Mouse (Mus musculus) ZHBTc4 (cell line): Measurements from ENCODE around the gene Gm49339.
"Not testable (repeated sequence)": the region's sequence is repeated elsewhere in the genome, so short reads cannot be mapped to it uniquely, and the experiment has no call there.

Source experiments
- DNase-seq: peaks from one replicate; pipeline ENCODE4 v3.0.0-alpha.2; 2011; ENCODE audit warnings: low read depth, low spot score

Gm49339 gene

DNA sequence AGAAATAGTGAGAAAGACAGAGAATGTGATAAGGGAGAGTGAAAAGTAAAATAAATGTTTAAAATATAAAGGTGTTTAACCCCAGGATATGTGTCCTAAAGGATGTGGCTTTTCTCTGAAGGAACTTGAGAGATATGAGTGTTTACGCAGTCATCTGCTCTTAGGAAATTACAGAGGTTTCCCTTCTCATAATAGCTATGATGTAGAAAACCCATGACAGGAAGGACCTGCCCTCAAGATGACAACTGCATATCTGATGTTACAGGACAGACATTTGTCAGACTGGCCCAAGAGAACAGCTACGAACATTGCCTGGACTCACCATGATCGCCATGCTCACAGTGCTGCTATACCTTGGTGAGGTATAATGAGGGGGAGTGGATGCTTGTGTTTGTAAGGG is at the start of gene Gm49339, which contains the start of gene Lilr4b:
Gene Gm49339 (plus strand): TSS at position 216 of the 400 bp plus-strand sequence.
Gene Lilr4b (plus strand): TSS at position 236 of the 400 bp plus-strand sequence.
- DNase-seq: not testable (repeated sequence)

DNA sequence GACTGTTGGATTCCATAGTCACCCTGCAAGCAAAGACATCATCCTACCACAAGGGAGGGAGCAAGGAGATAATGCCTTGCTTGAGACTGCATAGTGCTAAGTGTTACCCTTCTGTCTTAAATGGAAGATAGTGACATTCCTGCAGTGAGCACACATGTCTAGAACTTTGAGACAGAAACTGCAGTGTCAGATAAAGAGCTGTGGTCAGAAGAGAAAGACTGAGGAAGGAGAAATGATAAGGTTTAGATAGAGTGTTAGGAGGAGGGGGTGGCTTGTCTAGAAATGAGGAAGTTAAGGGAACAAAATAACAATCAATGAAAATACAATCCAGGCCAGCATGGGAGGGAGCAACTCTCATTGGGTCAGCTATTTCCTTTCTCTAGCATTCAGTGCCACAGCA is 47.5 kb upstream of the Gm49339 start:
- DNase-seq: no peak

DNA sequence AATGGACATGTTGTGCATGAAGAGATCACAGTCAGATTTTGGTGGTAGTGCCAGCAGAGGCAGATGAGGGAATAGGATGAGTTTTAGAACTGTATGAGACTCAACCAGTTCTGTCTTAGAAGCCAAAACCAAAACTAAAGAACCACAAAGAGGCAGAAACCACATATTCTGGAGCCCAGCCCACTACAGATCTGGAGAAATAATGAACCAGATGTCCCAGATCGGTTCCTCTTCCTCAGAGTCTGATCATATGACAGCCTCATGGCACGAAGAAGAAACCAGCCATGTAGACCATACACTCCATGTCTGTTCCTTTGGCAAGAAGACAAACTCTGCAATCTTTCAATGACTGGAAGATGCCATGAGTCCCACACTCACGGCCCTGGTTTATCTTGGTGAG is 44.7 kb upstream of the Gm49339 start:
- DNase-seq: no peak

DNA sequence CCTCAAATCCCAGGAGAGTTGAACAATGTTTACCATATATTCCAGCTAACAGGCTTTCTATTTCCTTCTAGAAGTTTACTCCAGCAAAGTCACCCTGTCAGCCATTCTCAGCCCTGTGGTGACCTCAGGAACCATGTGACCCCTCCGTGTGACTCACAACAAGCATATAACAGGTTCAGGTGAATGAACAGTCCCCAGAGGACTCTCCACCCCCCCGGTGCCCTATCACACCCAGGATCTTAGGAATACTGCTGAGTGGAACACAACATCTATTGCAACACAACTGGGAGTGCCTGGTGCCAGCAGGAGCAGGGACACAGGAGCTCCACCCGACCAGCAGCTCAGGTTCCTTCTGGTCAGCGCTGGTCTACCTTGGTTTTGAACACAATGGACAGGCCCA is 28.8 kb upstream of the Gm49339 start:
- DNase-seq: no peak

DNA sequence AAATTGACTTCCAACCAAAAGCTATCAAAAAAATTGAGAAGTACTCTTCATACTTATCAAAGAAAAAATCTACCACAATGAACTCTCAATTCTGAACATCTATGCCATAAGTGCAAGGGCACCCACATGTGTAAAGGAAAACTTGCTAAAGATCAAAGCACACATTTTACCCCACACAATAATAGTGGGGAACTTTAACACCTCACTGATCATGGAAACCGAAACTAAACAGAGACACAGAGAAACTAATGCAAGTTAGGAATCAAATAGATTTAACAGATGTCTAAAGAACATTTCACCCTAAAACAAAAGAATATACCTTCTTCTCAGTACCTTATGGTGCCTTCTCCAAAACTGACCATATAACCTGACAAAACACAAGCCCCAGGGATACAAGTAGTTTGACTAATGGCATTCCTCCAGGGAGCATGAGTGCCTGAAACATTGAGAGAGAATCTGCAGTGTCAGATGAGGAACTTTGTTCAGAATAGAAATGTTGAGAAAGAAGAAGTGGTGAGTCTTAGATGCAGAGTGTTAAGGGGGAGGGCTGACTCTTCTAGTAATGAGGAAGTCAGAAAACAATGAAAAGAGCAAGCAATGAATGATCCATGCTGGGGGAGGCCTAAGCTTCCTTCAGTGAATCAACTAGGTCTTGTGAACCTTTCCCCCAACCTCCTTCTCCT is 26.7 kb upstream of the Gm49339 start:
- DNase-seq: no peak

DNA sequence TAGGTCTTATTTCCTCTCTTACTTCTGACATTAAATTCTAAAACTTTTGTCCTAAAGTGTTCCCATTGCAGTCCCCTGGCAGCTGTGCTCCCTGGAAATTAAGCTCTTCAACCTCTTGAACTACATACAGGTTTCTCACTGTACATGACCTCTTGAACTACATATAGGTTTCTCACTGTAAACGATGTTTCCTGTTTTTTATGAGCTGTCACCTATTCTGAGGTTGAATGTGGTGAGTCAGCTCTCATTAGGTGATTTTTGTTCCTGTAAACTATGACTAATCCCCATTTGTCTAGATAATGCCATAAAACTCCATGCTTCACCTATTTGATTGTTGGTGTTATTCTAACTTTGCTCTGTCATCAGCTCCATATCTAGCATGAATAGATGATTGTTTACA is 26.0 kb upstream of the Gm49339 start:
- DNase-seq: no peak

DNA sequence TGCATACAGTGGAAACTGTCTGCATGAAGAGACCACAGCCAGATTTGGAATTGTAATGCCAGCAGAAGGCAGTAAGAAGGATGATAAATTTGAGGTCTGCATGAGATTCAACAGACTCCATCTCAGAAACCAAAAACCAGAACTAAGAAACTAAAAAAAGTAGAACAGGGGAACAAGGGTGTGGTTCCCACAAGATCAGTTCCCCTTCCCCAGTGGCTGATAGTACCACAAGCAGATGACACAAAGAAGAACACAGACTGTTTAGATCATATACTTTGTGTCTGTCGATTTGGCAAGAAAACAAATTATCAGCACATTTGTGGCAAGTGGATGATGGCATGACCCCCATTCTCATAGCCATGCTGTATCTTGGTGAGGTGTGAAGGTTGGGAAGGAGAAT is 24.6 kb upstream of the Gm49339 start:
- DNase-seq: no peak

DNA sequence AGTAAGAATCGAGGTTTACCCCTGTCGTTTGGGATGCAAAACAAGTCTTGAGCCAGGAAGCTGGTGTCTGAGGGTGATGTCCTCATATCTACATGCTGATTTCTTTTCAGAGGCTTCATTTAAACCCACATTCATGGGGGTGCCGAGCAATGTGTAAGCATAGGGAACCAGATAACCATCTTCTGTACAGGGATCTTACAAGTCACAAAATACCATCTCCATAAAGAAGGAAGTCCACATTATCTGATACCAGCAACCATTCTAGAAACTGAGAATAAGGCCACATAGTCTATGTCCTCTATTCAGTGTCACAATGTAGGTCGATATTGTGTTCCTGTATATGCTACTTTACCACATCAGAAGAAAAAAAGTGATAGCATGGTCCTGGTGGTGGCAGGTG is 24.0 kb upstream of the Gm49339 start:
- no peak for DNase-seq

DNA sequence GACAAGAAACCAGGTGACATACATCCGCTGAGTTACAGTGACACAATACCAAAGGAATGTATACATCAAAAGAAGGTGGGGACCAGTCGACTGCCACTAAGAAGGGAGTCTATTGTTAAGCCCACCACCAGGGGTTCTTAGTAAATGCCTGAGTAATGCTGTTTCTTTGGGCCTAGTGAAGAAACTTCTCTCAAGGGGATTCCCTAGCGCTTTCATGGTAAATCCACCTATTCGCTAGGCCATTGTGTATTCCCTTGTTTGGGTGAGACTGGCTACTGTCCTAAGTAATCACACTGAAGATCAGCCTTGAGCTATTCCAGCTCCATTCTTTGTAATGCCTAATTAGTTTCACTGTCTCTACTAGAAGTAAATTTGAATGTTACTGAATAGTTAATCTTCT is 16.6 kb upstream of the Gm49339 start:
- DNase-seq: peak; percentile 95

DNA sequence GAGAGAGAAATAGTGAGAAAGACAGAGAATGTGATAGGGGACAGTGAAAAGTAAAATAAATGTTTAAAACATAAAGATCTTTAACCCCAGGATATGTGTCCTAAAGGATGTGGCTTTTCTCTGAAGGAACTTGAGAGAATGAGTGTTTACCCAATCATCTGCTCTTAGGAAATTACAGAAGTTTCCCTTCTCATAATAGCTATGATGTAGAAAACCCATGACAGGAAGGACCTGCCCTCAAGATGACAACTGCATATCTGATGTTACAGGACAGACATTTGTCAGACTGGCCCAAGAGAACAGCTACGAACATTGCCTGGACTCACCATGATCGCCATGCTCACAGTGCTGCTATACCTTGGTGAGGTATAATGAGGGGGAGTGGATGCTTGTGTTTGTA is 10.3 kb downstream of the Gm49339 start, which contains the start of gene Lilrb4a:
Gene Lilrb4a (plus strand): TSS at position 266 of the 400 bp plus-strand sequence.
- DNase-seq: not testable (repeated sequence)

DNA sequence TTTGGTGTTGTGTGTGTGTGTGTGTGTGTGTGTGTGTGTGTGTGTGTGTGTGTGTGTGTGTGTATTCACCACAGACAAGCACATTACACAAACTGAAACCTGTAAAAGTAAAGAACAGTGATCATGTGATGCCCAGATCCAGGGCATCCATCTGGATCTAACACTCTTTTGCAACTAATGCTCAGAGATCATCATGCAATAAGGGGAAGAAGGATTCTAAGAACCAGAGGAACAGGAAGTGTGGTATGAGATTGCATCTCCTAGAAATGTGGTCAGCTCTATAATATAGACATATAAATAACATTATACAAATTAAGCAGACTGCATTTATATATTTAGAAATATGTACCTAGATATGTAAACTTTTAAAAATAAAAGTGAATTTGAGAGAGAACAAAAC is 39.6 kb downstream of the Gm49339 start:
- DNase-seq: no peak

DNA sequence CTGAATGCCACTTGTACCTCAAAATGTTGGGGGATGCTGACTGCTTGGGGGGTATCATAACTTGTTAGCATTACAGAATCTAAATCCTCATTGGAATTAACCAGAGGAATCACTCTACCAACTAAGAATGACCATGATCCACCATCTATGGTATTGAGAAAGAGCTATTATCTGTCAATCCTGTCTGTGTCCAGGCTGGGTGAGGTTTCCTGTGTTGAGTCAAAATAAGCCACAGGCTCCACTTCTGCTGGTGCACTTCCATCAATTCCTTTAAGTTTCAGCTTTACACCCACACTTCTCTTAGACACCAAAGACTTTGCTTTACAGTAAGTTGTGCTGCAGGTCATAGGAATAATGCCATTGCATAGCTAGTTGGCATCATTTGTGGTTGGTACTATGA is 41.0 kb downstream of the Gm49339 start:
- DNase-seq: no peak

DNA sequence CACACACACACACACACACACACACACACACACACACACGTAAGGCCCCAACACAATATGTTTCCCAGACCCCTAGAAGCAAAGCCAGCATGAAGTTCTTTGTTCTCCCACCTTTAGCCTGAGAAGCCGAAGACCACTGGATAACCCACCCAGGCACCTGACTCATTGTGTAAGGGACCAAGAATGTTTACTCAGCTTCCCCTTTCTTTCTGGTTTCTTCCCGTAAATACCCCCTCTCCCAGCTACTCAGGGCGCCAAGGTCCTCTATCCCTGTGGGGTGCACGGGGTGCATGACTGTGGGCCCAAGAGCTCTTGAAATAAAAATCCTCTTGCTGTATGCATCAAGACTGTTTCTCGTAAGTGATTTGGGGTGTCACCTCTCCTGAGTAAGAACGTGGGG is 45.7 kb downstream of the Gm49339 start:
- no peak for DNase-seq

DNA sequence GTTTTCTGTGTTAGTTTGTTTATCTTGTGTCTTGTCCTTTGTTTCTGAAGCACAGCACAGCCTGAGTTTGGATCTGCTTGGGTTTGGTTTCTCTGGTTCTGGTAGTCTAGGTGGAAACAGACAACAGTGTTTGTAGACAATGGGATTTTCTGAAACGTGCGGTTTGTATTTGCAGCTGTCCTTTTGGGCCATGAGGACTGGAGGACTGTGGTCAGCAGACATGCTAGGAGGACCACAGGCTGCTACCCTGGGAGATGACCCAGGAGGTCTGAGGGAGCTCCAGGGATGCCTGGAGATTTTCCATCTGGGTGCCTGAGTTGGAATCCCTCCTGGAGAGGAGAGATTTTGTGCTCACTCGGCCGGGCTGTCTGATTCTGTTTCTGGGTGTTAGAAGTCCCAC is 46.2 kb downstream of the Gm49339 start:
- DNase-seq: no peak

DNA sequence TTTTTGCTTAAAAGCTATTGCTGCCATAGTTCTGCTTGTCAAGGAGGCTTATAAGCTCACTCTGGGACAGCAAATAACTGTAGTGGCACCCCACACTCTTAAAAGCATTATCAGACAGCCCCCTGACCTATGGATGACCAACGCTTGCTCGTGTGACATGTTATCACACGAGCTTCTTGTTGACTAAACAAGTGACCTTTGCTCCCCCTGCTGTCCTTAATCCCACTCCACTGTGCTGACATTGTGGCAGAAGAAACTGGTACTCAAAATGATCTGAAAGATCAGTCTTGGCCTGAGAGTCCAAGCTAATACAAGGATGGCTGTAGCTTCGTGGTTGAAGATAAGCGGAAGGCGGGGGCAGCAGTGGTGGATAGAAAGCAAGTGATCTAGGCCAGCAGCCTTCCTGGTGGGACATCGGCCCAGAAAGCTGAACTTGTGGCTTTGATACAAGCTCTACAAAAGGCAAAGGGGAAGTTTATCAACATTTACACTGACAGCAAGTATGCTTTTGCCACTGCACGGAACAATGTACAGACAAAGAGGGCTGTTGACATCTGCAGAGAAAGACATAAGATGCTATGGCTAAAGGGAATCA is 48.5 kb downstream of the Gm49339 start:
- DNase-seq: no peak

DNA sequence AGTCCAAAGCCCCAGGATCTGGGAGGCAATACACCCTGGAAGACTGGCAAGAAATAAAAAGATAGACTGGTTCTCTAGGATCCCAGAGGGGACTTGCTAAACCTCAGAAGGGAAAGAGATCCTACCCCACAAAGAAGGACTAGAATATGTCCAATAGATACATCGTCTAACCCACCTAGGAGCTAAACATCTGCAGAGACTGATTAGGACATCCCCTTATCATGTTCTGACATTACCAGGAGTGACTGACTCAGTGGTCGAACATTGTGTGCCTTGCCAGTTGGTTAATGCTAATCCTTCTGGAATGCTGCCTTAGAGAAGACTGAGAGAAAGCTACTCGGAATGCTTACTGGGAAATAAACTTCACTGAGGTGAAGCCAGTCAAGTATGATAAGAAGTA is 49.1 kb downstream of the Gm49339 start:
- DNase-seq: no peak

DNA sequence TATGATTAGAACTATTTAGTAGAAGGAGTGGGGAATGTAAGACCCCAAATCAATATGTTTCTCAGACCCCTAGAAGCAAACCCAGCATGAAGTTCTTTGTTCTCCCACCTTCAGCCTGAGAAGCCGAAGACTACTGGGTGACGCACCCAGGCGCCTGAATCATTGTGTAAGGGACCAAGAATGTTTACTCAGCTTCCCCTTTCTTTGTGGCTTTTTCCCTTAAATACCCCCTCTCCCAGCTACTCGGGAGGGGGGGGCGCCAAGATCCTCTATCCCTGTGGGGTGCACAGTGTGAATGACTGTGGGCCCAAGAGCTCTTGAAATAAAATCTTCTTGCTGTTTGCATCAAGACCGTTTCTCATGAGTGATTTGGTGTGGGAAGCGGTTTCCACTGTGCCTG is 50.4 kb downstream of the Gm49339 start:
- DNase-seq: no peak
